Mouse (Mus musculus) frontal cortex, postnatal 10 days (tissue): Measurements from ENCODE around the gene Pdk4.

ENCODE experiments used
- DNase-seq, 2 experiments: peaks; one replicate each; pipeline ENCODE4 v3.0.0; 2022; ENCODE audit warnings: low spot score in 2 of 2, mixed read lengths in 1 of 2

Gene Pdk4

GRCm38 (mm10) chr6:5495961-5496853 is at the start of gene Pdk4:
Gene Pdk4 (minus strand): TSS chr6:5496309.
- DNase-seq, result peak; percentile 69 to 75

- DNase-seq, result no peak
Measured at GRCm38 (mm10) chr6:5537855-5538365, 41.8 kb upstream of the Pdk4 start.

DNA sequence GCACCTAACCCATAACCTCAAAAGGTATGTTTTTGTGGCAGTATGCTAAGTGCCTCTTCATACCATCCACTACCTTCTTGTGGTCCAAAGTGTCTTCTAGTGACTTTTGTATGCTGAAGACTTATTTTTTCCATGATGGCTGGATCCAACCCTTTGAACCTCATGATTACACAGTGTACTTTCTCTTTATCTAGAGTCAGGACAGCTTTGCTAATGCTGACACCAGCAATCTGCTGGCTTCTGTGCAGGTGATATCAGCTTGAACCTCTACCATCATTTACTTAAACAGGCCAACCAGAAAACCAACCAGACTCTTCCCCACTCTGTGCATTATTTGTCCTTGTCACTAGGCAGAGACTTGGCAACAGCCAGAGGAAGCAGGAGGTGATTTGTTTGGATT is 39.6 kb upstream of the Pdk4 start:
- DNase-seq, result no peak

- DNase-seq, result no peak
Measured at GRCm38 (mm10) chr6:5517091-5517490, 21.0 kb upstream of the Pdk4 start.

- no peak for DNase-seq
Measured at GRCm38 (mm10) chr6:5509757-5510156, 13.6 kb upstream of the Pdk4 start.

DNA sequence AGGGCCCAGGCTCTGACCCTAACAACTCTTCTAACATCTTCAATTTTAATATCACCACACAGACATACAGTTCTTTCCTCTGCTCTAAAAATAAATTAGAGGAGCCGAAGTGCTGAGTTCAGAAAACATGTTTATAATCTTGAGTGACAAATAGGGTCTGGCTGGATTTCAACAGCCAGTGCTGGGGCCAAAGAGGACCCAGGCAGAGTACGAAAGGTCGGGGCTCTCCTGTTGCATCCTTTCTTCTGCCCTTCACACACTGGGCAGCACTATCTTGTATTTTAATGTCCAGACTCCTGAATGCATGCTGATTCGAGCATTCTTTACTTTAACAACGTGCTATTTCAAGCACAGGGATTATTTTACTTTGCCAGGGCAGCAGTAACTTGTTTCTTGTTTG is 13.2 kb upstream of the Pdk4 start:
- DNase-seq, result no peak

DNA sequence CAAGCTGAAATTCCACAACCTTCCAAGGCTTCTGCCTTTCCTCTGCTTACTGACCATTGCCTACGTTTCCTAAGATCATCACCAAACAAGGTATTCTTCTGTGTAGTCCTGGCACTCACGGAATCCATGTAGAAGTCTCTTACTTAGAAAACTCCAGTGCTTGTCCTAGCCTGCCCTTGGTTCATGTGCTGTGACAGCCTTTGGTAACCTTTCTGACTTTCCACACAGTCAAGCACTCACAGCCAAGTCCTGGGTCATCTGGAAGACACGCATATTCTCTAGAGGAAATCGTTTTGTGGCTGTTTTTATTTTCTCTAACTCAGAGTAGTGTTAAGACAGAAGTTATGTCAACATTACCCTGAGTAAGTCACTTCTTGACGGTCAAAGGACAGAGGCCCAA is 11.7 kb upstream of the Pdk4 start:
- no peak for DNase-seq

DNA sequence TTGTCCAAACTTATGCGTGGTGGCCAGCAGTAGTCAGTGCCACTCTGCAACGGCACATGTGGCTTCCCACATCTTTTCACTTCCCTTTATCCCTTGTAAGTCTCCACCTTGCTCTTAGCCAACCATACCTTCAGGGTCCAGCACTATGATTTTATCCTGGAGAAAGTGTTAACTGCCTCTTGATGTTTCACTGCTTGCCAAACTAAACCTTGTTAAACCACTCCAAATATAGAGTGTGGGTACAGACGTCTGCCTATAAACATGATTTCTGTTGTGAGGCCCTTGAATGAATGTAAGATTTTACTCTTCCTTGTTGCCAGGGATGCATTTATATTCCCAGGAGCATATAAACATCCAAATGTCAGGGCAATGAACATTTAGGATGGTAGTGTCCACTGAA is 10.2 kb upstream of the Pdk4 start:
- DNase-seq, result no peak

DNA sequence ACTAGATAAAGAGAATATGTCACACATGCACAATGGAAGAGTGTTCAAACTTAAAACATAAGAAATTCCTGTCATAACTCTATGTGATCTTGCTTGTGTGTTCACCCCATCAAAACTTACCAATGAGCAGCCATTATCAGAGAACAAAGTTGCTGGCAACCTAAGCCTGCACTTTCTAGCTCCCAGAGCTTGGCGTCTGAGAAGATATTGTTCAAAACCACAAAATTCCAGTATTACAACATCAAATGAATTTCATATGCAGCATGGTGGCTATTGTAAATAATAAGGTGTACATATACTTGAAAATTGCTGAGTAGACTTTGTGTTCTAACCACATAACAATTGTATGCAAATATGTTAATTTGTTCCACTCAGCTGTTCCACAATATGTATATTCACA is 6.7 kb upstream of the Pdk4 start:
- no peak for DNase-seq

DNA sequence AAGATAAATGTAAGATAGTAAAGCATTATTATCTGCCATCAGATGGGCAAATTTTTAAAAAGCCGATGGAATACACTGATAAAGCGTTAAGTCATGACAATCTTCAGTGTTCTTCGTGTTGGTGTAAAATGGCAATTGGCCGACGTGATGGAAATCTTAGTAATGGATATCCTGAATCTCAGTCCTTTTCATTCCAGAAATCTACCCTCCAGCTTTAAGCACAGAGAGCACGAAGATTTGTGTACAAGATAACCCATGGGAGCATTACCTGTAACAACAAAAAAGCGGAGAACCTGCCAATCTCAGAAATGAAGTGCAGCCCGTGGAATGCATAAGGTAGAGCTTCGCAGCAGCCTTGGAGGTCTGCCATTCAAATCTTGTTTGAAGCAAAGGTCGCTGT is 5.4 kb upstream of the Pdk4 start:
- DNase-seq, result no peak

DNA sequence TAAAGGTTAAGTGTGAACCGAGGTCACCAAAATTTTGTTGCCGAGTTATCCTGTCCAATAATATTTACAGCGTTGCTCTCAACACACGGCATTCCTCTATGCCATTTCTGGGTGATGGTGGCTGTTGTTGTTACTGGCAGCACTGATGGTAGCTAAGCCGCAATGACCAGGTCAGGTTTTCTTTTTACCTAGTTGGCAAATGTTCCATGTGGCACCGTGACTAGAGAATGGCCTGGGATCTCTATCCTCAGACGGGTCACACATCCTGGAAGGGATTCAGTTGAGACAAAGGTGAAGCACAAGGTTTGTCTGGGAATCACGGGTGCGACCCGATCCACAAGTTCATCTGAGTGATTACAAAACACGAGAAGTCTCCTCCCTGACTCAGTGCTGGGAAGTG is 2.6 kb upstream of the Pdk4 start:
- no peak for DNase-seq

DNA sequence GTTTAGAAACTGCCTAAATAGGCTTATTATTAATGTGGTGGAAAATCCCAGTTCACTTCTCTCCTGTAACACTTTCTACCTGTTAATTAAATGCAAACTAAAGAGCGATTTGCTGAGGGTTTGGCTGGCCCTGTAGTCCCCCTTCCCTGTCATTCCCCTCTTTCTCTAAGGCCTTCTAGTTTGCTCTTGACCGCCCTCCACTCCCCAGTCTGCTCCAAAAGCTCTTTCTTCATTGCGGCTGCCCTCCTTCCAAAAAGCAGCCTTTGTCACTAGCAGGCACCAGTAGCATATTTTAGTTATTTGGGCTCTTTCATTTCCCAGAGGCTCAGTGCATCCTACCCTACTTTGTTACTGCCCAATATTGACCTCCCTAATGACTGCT is 736 bp upstream of the Pdk4 start:
- no peak for DNase-seq

DNA sequence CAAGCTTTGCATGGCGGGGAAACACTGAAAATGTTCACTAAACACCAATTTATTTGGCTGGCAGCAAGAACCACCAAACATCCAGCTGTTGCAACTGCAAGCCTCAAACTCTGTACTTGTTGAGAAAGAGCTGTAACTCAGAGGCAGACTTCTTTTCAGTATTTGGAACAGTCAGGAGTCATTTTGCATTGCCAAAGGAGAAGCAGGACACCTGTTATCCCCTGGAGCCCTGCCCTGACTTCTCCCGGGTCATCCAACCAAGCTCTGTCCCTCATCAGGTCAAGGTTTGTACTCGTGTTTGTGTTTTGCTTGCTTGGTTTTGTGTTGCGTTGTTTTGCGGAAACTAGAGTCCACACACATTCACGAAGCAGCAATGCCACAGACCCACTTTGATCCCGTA is 11.1 kb downstream of the Pdk4 start:
- DNase-seq, result no peak

- DNase-seq, result no peak
Measured at GRCm38 (mm10) chr6:5482270-5482783, 13.8 kb downstream of the Pdk4 start.

DNA sequence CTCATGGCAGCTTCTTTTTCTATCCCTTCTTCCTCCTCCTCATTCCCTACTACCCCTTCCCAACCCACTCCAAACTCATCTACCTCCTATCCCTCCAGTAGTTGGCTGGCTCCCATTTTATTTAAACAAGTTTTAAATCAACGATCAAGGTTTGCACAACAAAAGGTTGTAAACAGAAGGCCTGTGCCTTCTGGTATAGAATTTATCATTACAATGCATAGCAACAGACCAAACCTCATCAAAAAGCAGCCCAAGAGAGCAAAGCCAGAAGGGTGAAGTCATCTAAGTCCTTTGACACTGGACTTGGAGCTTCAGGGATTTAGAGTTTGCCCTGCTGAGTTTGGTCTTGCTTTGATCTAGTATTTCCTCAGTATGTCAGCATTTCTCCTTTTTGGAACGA is 15.0 kb downstream of the Pdk4 start:
- DNase-seq, result no peak

GRCm38 (mm10) chr6:5474021-5474420 is 22.1 kb downstream of the Pdk4 start:
- no peak for DNase-seq

- DNase-seq, result no peak
Measured at GRCm38 (mm10) chr6:5472692-5473091, 23.4 kb downstream of the Pdk4 start.

GRCm38 (mm10) chr6:5470480-5471318 is 25.4 kb downstream of the Pdk4 start:
- peak in 1 of 2 experiments; percentile 11 for DNase-seq

- no peak for DNase-seq
Measured at GRCm38 (mm10) chr6:5455836-5456235, 40.3 kb downstream of the Pdk4 start.

DNA sequence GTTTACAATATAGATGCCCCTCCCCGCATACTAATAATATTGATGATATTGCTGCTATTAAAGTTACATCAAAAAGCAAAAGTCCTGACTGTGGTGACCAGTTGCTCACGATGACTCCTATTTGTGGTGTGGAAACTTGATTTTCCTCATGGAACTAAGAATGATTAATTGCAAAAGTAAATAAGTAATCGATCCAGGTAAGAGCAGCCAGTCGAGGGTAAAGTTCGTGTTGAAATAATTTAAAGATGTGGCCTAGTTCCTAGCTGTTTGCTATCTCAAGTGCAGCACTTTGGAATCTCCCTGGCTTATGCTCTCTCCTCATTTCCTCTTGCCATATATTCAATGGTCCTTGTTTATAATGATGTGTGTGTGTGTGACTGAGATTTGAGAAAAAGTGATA is 46.2 kb downstream of the Pdk4 start:
- DNase-seq, result no peak

- DNase-seq, result no peak
Measured at GRCm38 (mm10) chr6:5448396-5448795, 47.7 kb downstream of the Pdk4 start.

- no peak for DNase-seq
Measured at GRCm38 (mm10) chr6:5447546-5447945, 48.6 kb downstream of the Pdk4 start.
